Mouse (Mus musculus) limb, embryonic 11.5 days (tissue): ENCODE data around the gene Nup43. TPM values are rescaled to one million over a fixed set of nuclear protein-coding genes. Genes with fewer than 3 reads are reported as not detected.

Experiments
- ATAC-seq: fragments of 200-750 bp; cut with Nextera tagmentation; 2 replicates; pipeline ENCODE4 v1.8.0; 2017; ENCODE audit warnings: low read depth; ENCODE audit not compliant: insufficient number of reproducible peaks, low FRiP score, low TSS enrichment
- DNase-seq: peaks from one replicate; pipeline ENCODE4 v3.0.0-alpha.2; 2015; ENCODE audit warnings: low spot score
- H3K27ac ChIP-seq: fragments of 300-500 bp; sonication (generic); replicated peaks from 2 replicates; pipeline ENCODE4 v1.5.1; 2014; ENCODE audit warnings: low read depth, mild to moderate bottlenecking, low read length
- H3K27me3 ChIP-seq: fragments of 300-500 bp; sonication (generic); 2 replicates; pipeline ENCODE4 v1.6.1; 2014; ENCODE audit warnings: mild to moderate bottlenecking, low read length, mixed read lengths; ENCODE audit not compliant: control insufficient read depth, insufficient read depth
- H3K36me3 ChIP-seq: fragments of 300-500 bp; sonication (generic); 2 replicates; pipeline ENCODE4 v1.6.1; 2014; ENCODE audit warnings: mild to moderate bottlenecking, low read length, moderate library complexity, mixed read lengths; ENCODE audit not compliant: control insufficient read depth, insufficient read depth
- H3K4me1 ChIP-seq: fragments of 300-500 bp; sonication (generic); 2 replicates; pipeline ENCODE4 v1.6.1; 2014; ENCODE audit warnings: low read length, mixed read lengths; ENCODE audit not compliant: control insufficient read depth, insufficient read depth
- H3K4me2 ChIP-seq: fragments of 300-500 bp; sonication (generic); 2 replicates; pipeline ENCODE4 v1.6.1; 2014; ENCODE audit warnings: low read depth, mild to moderate bottlenecking, moderate library complexity; ENCODE audit not compliant: severe bottlenecking
- H3K4me3 ChIP-seq: fragments of 300-500 bp; sonication (generic); 2 replicates; pipeline ENCODE4 v1.5.1; 2014; ENCODE audit warnings: low read depth, low read length
- H3K9ac ChIP-seq: fragments of 300-500 bp; sonication (generic); 2 replicates; pipeline ENCODE4 v1.6.1; 2014; ENCODE audit warnings: mild to moderate bottlenecking, low read length
- H3K9me3 ChIP-seq: fragments of 300-500 bp; sonication (generic); 2 replicates; pipeline ENCODE4 v1.6.1; 2016; ENCODE audit warnings: low read length; ENCODE audit not compliant: control insufficient read depth
- WGBS: fragments of 180-500 bp; shearing (Covaris S2); extraction: QIAGEN DNeasy Blood & Tissue Kit; methylation state at CpG from one replicate; pipeline ENCODE4 v1.1.7; 2014; 5-methylcytosine and 5-hydroxymethylcytosine counted together
- polyA plus RNA-seq: library from polyadenylated mRNA; unstranded; fragments of >200 nt; fragmentation: Nextera tagmentation; extraction: Ambion mirVana; gene quantifications from 2 replicates; pipeline ENCODE4 v1.2.1, GENCODE M21; 2014

The Nup43 gene
- polyA plus RNA-seq, 1 experiment from 2014 or later: 80.2 TPM

DNA sequence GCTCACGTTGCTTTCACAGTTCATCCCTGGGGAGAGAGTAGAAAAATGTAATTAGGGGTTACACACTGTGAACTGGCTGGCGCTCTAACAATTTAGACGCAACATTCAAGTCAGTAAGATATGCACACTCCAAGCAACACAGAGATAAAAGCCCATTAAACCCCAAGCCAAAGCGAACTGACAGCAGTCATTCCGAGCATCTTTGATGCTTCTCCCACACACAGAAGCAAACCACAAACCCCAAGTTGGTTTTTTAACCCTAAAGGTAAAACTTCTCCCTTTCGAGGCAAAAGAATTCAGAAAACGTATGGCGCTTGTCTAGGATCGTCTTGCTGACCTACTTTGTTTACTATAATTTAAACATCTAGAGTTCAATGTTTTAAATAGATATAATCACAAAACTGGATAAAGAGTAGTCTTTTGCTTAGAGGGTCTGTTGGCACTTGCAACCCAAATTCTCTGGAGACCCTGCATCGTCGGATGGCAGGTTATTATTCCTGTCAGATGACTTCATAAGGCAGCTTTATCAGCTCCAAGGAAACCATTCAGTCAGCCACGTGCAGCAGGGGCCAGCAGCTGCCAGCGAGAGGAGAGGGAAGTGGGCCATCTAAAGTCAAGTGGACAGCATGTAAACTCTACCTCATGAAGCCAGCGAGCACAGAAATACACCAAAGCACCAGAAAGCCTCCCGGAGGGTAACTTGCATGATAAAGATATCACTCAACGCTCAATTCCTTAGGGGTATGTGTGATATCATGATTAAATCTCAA, 36.2 kb upstream of the Nup43 start:
- DNase-seq: no peak
- H3K36me3 ChIP-seq: no peaks in the 10 kb centered on the region

GRCm38 (mm10) chr10:7640366-7640765, 26.9 kb upstream of the Nup43 start:
- DNase-seq (no peak), ATAC-seq (no peak)
- Histone ChIP-seq H3K27me3 (no peaks in the 10 kb centered on the region), H3K9ac (no peak overlapping the region), H3K27ac (no peak overlapping the region), H3K9me3 (no peaks in the 10 kb centered on the region), H3K36me3 (peaks cover 11% of the 10 kb centered on the region), H3K4me1 (no peaks in the 10 kb centered on the region), H3K4me2 (no peak overlapping the region), H3K4me3 (no peak overlapping the region)
- 98% methylated on average over 12 of the region's 12 CpGs for WGBS

More for the DNA sequence above, 36.2 kb upstream of the Nup43 start:
- no peak overlapping the region for H3K4me2 ChIP-seq
- 88% methylated on average over 16 of the region's 16 CpGs for WGBS
- no peak for ATAC-seq
- no peak overlapping the region for H3K4me3 ChIP-seq
- H3K9ac ChIP-seq: no peak overlapping the region
- H3K27ac ChIP-seq: no peak overlapping the region
- no peaks in the 10 kb centered on the region for H3K27me3 ChIP-seq
- no peaks in the 10 kb centered on the region for H3K9me3 ChIP-seq
- no peaks in the 10 kb centered on the region for H3K4me1 ChIP-seq

- Histone ChIP-seq H3K36me3 (peaks cover 13% of the 10 kb centered on the region; the same call in 1 of the 2 replicates), H3K4me1 (no peaks in the 10 kb centered on the region), H3K4me2 (no peak overlapping the region), H3K4me3 (no peak overlapping the region), H3K27me3 (no peaks in the 10 kb centered on the region), H3K27ac (no peak overlapping the region), H3K9me3 (no peaks in the 10 kb centered on the region), H3K9ac (no peak overlapping the region)
- DNase-seq: no peak
- no peak for ATAC-seq
- WGBS: 88% methylated on average over 2 of the region's 2 CpGs
These were observed 21.4 kb upstream of the Nup43 start for GRCm38 (mm10) chr10:7645911-7646310.

DNA sequence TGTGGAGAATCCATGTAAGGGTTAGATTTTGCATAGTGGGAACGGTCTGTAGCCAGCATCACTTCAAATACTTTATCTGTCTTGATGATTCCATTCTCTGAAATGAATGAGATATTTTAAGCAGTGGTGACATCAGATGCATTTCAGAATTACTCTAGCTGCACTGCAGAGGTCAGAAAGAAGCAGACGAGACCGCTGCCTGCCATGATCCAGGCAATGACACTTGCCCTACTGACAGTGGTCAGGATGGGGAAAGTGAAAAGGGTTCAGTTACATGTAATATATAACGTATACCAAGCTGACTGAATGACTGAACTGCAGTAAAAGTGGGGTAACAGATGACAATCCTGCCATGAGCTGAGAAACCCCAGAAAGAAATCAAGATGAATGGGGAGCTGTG, 18.2 kb upstream of the Nup43 start:
- H3K9me3 ChIP-seq: no peaks in the 10 kb centered on the region
- H3K4me3 ChIP-seq: no peak overlapping the region
- 86% methylated on average over 4 of the region's 4 CpGs for WGBS
- H3K4me2 ChIP-seq: no peak overlapping the region
- no peaks in the 10 kb centered on the region for H3K4me1 ChIP-seq
- no peak overlapping the region for H3K27ac ChIP-seq
- DNase-seq (no peak), ATAC-seq (no peak)
- H3K27me3 ChIP-seq: no peaks in the 10 kb centered on the region
- H3K9ac ChIP-seq: no peak overlapping the region
- H3K36me3 ChIP-seq: peaks cover 10% of the 10 kb centered on the region; the same call in 1 of the 2 replicates

- H3K4me2 ChIP-seq: no peak overlapping the region
- 97% methylated on average over 2 of the region's 2 CpGs for WGBS
- ATAC-seq: no peak
- no peaks in the 10 kb centered on the region for H3K9me3 ChIP-seq
- no peak for DNase-seq
- no peak overlapping the region for H3K27ac ChIP-seq
- H3K27me3 ChIP-seq: no peaks in the 10 kb centered on the region
- H3K4me1 ChIP-seq: no peaks in the 10 kb centered on the region
- H3K36me3 ChIP-seq: peaks cover 10% of the 10 kb centered on the region; the same call in 1 of the 2 replicates
- H3K9ac ChIP-seq: no peak overlapping the region
- no peak overlapping the region for H3K4me3 ChIP-seq
These were observed 16.2 kb upstream of the Nup43 start for GRCm38 (mm10) chr10:7651057-7651456.

DNA sequence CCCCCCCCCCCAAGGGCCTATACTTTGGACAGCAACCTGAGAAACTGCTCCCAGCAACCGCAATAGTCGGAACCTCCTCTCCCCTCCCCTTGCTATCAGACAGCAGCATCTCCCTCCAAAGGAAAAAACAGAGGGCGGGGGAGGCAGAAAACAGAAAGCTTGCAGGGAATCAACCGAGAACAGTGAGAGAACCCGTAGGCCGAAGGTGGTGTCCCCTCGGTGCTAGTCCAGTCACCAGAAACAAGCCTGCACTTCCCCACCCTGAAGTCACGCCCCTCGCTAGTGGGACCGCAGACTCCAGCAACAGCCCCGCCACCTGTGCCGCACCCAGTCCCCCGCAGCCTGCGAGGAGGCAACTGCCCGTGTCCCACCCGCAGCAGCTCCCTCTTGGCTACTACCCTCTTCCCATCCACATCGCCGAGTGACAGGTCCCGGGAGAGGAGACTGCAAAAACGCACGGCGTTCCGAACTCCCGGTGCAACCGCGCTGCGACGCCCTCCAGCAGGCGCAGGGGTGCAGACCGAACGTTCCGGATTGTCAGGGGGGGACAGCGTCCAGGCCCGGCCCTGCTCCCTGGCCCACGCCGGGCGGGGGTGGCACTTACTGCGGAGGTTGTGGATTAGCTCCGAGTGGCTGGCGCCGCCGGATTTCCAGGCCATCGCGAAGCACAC, 4.7 kb upstream of the Nup43 start:
- Histone ChIP-seq H3K27me3 (no peaks in the 10 kb centered on the region), H3K4me2 (peak overlapping the region; percentile 84), H3K27ac (peak overlapping the region; percentile 78), H3K9me3 (no peaks in the 10 kb centered on the region), H3K4me3 (peak overlapping the region; percentile 93), H3K4me1 (peaks cover 3% of the 10 kb centered on the region; the same call in 1 of the 2 replicates), H3K9ac (peak overlapping the region; percentile 82), H3K36me3 (no peaks in the 10 kb centered on the region)
- DNase-seq (peak; percentile 80), ATAC-seq (peak; percentile 74)
- 0% methylated on average over 44 of the region's 44 CpGs for WGBS

DNA sequence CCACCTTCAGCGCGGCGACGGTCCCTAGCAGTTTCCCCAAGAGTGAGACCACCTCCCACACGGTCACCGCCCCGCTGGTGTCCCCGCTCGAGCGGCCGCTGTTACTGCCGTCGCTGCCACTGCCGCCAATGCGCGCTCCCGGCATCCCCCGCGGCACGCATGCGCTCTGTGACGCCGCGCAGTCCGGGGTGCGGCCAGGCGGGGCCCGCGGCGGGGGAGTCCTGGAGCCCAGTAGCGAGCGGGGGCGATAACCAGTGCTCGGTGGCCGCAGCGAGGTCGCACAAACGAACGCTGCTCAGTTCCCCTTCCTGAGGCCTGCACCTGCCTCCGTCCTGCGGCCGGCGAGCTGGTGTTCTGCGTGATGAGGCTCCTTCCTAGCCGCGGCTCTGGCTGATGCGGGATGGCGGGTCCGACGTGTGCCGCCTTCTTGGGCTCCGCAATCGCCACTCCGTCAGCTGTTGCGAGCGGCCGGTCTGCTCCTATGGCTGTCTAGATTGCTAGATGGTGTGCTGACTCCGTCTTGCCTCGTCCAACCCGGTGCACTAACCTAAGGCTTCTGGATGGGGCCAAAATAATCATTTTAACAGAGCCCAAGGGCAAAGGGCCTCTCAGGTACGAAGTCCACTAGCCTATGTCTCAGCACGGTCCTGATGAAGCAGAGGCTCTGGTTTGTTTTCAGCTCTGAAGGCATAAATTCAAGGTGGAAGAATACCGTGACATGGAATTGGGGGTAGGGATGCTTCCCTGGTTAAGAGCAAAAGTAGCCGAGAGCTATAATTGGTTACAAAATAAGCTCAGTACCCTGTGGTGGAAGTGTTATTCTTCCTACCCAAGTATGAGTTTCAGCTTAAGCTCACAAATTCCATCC, 3.9 kb upstream of the Nup43 start:
- Histone ChIP-seq H3K9ac (peak overlapping the region; percentile 82), H3K27ac (peak overlapping the region; percentile 78), H3K27me3 (no peaks in the 10 kb centered on the region), H3K9me3 (no peaks in the 10 kb centered on the region), H3K4me1 (peaks cover 6% of the 10 kb centered on the region; the same call in 1 of the 2 replicates), H3K4me3 (peak overlapping the region; percentile 93), H3K36me3 (no peaks in the 10 kb centered on the region), H3K4me2 (peak overlapping the region; percentile 84)
- DNase-seq: peak; percentile 90
- under 1% methylated on average over 64 of the region's 64 CpGs for WGBS
- ATAC-seq: peak; percentile 87

DNA sequence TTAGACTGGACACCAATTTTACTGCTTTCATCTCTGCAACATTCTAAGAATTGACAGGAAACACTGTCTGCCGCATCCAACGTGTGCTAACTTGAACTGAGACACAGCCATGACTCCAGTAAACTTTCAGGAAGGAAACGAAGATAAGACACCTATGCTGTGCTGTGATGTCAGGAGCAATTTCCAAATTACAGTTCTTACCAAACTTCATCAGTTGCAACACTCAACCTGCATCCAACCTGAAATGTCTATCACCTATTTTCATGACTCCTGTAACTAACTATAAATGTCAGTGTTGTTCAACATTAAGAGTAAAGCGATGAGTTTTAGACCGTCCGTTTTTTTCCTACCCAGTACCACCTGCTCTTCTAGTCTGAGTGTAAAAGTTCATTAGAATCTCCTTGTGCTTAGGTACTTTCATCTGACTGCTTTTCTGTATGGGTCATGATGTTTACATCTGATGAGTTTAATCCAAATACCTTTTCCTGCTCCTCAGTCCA, 3.2 kb upstream of the Nup43 start:
- H3K9me3 ChIP-seq: no peaks in the 10 kb centered on the region
- H3K36me3 ChIP-seq: no peaks in the 10 kb centered on the region
- H3K4me2 ChIP-seq: peak overlapping the region; percentile 84
- ATAC-seq (no peak), DNase-seq (no peak)
- 67% methylated on average over 6 of the region's 6 CpGs for WGBS
- H3K4me3 ChIP-seq: peak overlapping the region; percentile 93
- peaks cover 6% of the 10 kb centered on the region; the same call in 1 of the 2 replicates for H3K4me1 ChIP-seq
- no peak overlapping the region for H3K27ac ChIP-seq
- peak overlapping the region; percentile 82 for H3K9ac ChIP-seq
- no peaks in the 10 kb centered on the region for H3K27me3 ChIP-seq
